Mouse (Mus musculus) neural tube, embryonic 14.5 days (tissue): ENCODE measurements around the gene Gm4498. TPM values are rescaled to one million over a fixed set of nuclear protein-coding genes. Genes with fewer than 3 reads are reported as not detected.
"Not testable (repeated sequence)": the region's sequence is repeated elsewhere in the genome, so short reads cannot be mapped to it uniquely, and the experiment has no call there.

Experiments
- ATAC-seq: fragments of 200-750 bp; cut with Nextera tagmentation; 2 replicates; pipeline ENCODE4 v1.8.0; 2017; ENCODE audit warnings: low read depth, mild to moderate bottlenecking, moderate TSS enrichment, moderate library complexity
- H3K27ac ChIP-seq: fragments of 300-500 bp; sonication (generic); 2 replicates; pipeline ENCODE4 v1.5.1; 2014; ENCODE audit warnings: low read depth, mild to moderate bottlenecking, control low read depth, low read length, moderate library complexity, mixed read lengths
- H3K27me3 ChIP-seq: fragments of 300-500 bp; sonication (generic); 2 replicates; pipeline ENCODE4 v1.6.1; 2014; ENCODE audit warnings: low read length; ENCODE audit not compliant: control insufficient read depth, insufficient read depth
- H3K36me3 ChIP-seq: fragments of 300-500 bp; sonication (generic); 2 replicates; pipeline ENCODE4 v1.6.1; 2014; ENCODE audit warnings: low read length, mixed read lengths; ENCODE audit not compliant: control insufficient read depth, insufficient read depth
- H3K4me1 ChIP-seq: fragments of 300-500 bp; sonication (generic); 2 replicates; pipeline ENCODE4 v1.6.1; 2014; ENCODE audit warnings: low read length; ENCODE audit not compliant: control insufficient read depth, insufficient read depth
- H3K4me2 ChIP-seq: fragments of 300-500 bp; sonication (generic); 2 replicates; pipeline ENCODE4 v1.6.1; 2014; ENCODE audit warnings: mild to moderate bottlenecking, low read depth, low read length, control low read depth
- H3K4me3 ChIP-seq: fragments of 300-500 bp; sonication (generic); 2 replicates; pipeline ENCODE4 v1.5.1; 2014; ENCODE audit warnings: low read depth, low read length, control low read depth, mixed read lengths
- H3K9ac ChIP-seq: fragments of 300-500 bp; sonication (generic); replicated peaks from 2 replicates; pipeline ENCODE4 v1.6.1; 2014; ENCODE audit warnings: low read depth, mild to moderate bottlenecking, control low read depth, low read length, mixed read lengths
- H3K9me3 ChIP-seq: fragments of 300-500 bp; sonication (generic); 2 replicates; pipeline ENCODE4 v1.6.1; 2016; ENCODE audit warnings: low read length; ENCODE audit not compliant: control insufficient read depth
- WGBS: fragments of 180-500 bp; shearing (Covaris S2); extraction: QIAGEN DNeasy Blood & Tissue Kit; methylation state at CpG from one replicate; pipeline ENCODE4 v1.1.7; 2014; 5-methylcytosine and 5-hydroxymethylcytosine counted together
- polyA plus RNA-seq: library from polyadenylated mRNA; unstranded; fragments of >200 nt; fragmentation: Nextera tagmentation; extraction: Ambion mirVana; gene quantifications from 2 replicates; pipeline ENCODE4 v1.2.1, GENCODE M21; 2014

Gene Gm4498
- not detected in 2 replicates for polyA plus RNA-seq

- H3K27me3 ChIP-seq, H3K4me1 ChIP-seq, H3K4me2 ChIP-seq, H3K4me3 ChIP-seq, H3K36me3 ChIP-seq, H3K9ac ChIP-seq, H3K27ac ChIP-seq, ATAC-seq, H3K9me3 ChIP-seq: not testable (repeated sequence)
- WGBS: no CpG with 5 or more reads among the region's 2 CpGs
Observed at GRCm38 (mm10) chr7:20233728-20234127, at the start of gene Gm4498. Gene Gm4498 (minus strand): TSS chr7:20233828.

DNA sequence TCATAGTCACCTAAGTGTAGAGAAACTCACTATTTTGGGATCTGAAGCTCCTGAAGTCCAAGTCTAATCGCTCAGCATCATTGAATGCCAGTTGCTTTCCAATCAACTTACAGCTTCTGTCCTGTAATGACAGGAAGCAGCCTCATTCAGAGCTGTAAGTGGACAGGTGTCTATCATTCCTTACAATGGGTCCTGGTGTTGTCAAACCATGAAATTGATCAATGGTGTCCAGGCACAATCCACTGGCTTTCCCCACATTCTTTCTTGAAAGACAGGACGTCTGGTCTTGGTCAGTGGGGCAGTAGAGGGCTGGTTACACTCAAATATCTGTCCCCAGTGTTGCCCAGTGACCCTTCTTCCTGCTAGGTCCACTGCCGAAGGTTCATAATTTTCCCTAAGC is 29.1 kb upstream of the Gm4498 start, which contains the start of gene Gm5890:
Gene Gm5890, minus strand, starts transcription at position 101 of the 400 bp plus-strand sequence.
- H3K27ac ChIP-seq, H3K4me1 ChIP-seq, H3K36me3 ChIP-seq, H3K4me3 ChIP-seq, H3K9ac ChIP-seq, H3K27me3 ChIP-seq, H3K4me2 ChIP-seq, H3K9me3 ChIP-seq, ATAC-seq: not testable (repeated sequence)
- WGBS: no CpG with 5 or more reads among the region's 3 CpGs

- not testable (repeated sequence) for H3K4me2 ChIP-seq, H3K9ac ChIP-seq, H3K4me3 ChIP-seq, H3K27me3 ChIP-seq, H3K36me3 ChIP-seq, H3K27ac ChIP-seq, ATAC-seq, H3K9me3 ChIP-seq, H3K4me1 ChIP-seq
- WGBS: no CpG with 5 or more reads among the region's 2 CpGs
Observed at GRCm38 (mm10) chr7:20205507-20205906, 28.1 kb downstream of the Gm4498 start, which contains the start of gene Gm6164. Gene Gm6164 (minus strand): TSS chr7:20205607.

- not testable (repeated sequence) for H3K27me3 ChIP-seq, H3K36me3 ChIP-seq, H3K4me2 ChIP-seq, H3K27ac ChIP-seq, H3K4me1 ChIP-seq, H3K9me3 ChIP-seq, H3K9ac ChIP-seq, H3K4me3 ChIP-seq, ATAC-seq
- WGBS: no CpG with 5 or more reads among the region's 3 CpGs
Observed at GRCm38 (mm10) chr7:20193410-20193809, 40.2 kb downstream of the Gm4498 start, which contains the start of gene Vmn1r95. Gene Vmn1r95 (plus strand): TSS chr7:20193710.

Other genes starting within 250 kb of the Gm4498 start
- gene Nlrp9b, start 242.4 kb downstream of the Gm4498 start, polyA plus RNA-seq: not detected in 2 replicates
- not detected in 2 replicates for gene Vmn1r91, start 134.1 kb downstream of the Gm4498 start, polyA plus RNA-seq
- gene Gm16442, start 111.2 kb downstream of the Gm4498 start, polyA plus RNA-seq: not detected in 2 replicates
- gene Vmn1r93, start 94.7 kb downstream of the Gm4498 start, polyA plus RNA-seq: not detected in 2 replicates
- not detected in 2 replicates for gene Vmn1r94, start 65.5 kb downstream of the Gm4498 start, polyA plus RNA-seq
- gene Vmn1r95, start 40.1 kb downstream of the Gm4498 start, polyA plus RNA-seq: not detected in 2 replicates
- gene Gm6164, start 28.2 kb downstream of the Gm4498 start, polyA plus RNA-seq: not detected in 2 replicates
- gene Gm5890, start 29.0 kb upstream of the Gm4498 start, polyA plus RNA-seq: not detected in 2 replicates
- not detected in 2 replicates for gene Gm4133, start 100.2 kb upstream of the Gm4498 start, polyA plus RNA-seq
- gene Gm5728, start 141.6 kb upstream of the Gm4498 start, polyA plus RNA-seq: not detected in 2 replicates
- gene Vmn1r100, start 184.1 kb upstream of the Gm4498 start, polyA plus RNA-seq: not detected in 2 replicates
- gene Vmn1r101, start 208.8 kb upstream of the Gm4498 start, polyA plus RNA-seq: not detected in 2 replicates
- gene Gm10670, start 241.1 kb upstream of the Gm4498 start, polyA plus RNA-seq: not detected in 2 replicates